Mouse (Mus musculus) bone marrow, adult 2 months (tissue): ENCODE measurements around the gene Wbp1l.
A peak's percentile ranks its signal among the peaks of the same experiment; 100 is the strongest.

Source experiments
- CTCF ChIP-seq: fragments of 200-500 bp; IDR thresholded peaks from 2 replicates; pipeline ENCODE4 v1.5.1; 2011; ENCODE audit warnings: low read length, control low read depth; ENCODE audit not compliant: control insufficient read depth, insufficient read depth
- POLR2A ChIP-seq: fragments of 200-500 bp; IDR thresholded peaks from 2 replicates; pipeline ENCODE4 v1.6.1; 2011; ENCODE audit warnings: low read depth, mild to moderate bottlenecking, control low read depth, low read length, borderline replicate concordance; ENCODE audit not compliant: control insufficient read depth

DNA sequence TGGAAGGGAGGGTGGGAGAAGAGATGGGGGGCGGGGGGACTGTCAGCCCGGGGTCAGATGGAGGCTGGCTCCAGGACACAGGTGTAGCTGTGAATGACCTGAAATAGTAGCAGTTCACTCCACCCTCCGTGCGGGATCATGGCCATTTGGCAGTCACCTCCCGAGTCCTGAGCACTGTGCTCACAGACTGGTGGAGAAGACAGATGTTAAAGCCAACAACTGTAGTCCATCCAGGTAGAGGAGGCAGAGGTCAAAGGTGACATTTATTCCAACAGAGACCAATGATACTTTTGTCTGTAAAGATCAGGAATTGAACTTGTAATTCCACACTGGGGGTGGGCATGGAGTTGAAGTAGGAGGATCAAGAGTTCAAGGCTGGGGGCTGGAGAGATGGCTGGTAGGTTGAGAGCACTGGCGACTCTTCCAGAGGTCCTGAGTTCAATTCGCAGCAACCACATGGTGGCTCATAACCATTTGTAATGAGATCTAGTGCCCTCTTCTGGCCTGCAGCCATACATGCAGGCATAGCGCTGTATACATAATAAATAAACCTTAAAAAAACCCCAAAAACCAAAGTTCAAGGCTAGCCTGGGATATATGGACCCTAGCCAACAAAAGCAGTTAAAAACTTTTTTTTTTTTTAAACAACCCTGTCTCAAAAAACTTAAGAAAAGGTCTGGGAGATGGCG is 6.0 kb upstream of the Wbp1l start:
- 0 out of 2 replicates have a peak, but pooled peaks have one; percentile 2 for TF ChIP-seq CTCF
- TF ChIP-seq POLR2A: no peak
